Mouse (Mus musculus): ENCODE measurements at regions not wholly inside any gene's neighbourhood (a gene's known extent, or its start where the extent isn't known, plus 50 kb on each side); places are given as distances from the start of the nearest gene placed in this dataset.

GRCm38 (mm10) chr16:77443318-77443717, 158.6 kb downstream of the Gm11146 start:
- WGBS = 84% methylated on average over 5 of the region's 5 CpGs
- H3K27me3 ChIP-seq (ENCODE audit: control insufficient read depth, insufficient read depth, low read length) = no peaks in the 10 kb centered on the region
- H3K4me3 ChIP-seq (ENCODE audit: low read depth, low read length) = no peak overlapping the region
- no peak overlapping the region for H3K27ac ChIP-seq (ENCODE audit: low read length)
- no peaks in the 10 kb centered on the region for H3K36me3 ChIP-seq (ENCODE audit: control insufficient read depth, insufficient read depth, low read length)
- peaks cover 4% of the 10 kb centered on the region; the same call in 1 of the 2 replicates for H3K4me1 ChIP-seq (ENCODE audit: control insufficient read depth, insufficient read depth, low read length)
- no peaks in the 10 kb centered on the region for H3K9me3 ChIP-seq (ENCODE audit: control insufficient read depth, low read depth, low read length)
- no peak overlapping the region for H3K4me2 ChIP-seq (replicated peaks; ENCODE audit: low read depth, low read length)
- no peak overlapping the region for H3K9ac ChIP-seq (replicated peaks; ENCODE audit: low read depth, low read length)
- ATAC-seq (ENCODE audit: insufficient number of reproducible peaks, insufficient read depth, low FRiP score, low read depth) = no peak

- H3K27me3 ChIP-seq (ENCODE audit: control insufficient read depth, insufficient read depth, low read length) = no peaks in the 10 kb centered on the region
- WGBS = 92% methylated on average over 6 of the region's 6 CpGs
- no peaks in the 10 kb centered on the region for H3K36me3 ChIP-seq (ENCODE audit: control insufficient read depth, insufficient read depth, low read length)
- no peak overlapping the region for H3K4me3 ChIP-seq (ENCODE audit: low read depth, low read length)
- H3K9me3 ChIP-seq (ENCODE audit: control insufficient read depth, low read depth, low read length) = no peaks in the 10 kb centered on the region
- no peak overlapping the region for H3K9ac ChIP-seq (replicated peaks; ENCODE audit: low read depth, low read length)
- no peak overlapping the region for H3K27ac ChIP-seq (ENCODE audit: low read length)
- H3K4me1 ChIP-seq (ENCODE audit: control insufficient read depth, insufficient read depth, low read length) = peaks cover 4% of the 10 kb centered on the region; the same call in 1 of the 2 replicates
- no peak overlapping the region for H3K4me2 ChIP-seq (replicated peaks; ENCODE audit: low read depth, low read length)
- ATAC-seq (ENCODE audit: insufficient number of reproducible peaks, insufficient read depth, low FRiP score, low read depth) = no peak
Measured at GRCm38 (mm10) chr16:77442866-77443265, 159.0 kb downstream of the Gm11146 start.

GRCm38 (mm10) chr16:77431345-77431744, 170.5 kb downstream of the Gm11146 start:
- ATAC-seq (ENCODE audit: insufficient number of reproducible peaks, insufficient read depth, low FRiP score, low read depth) = no peak
- Histone ChIP-seq H3K4me2 (replicated peaks; ENCODE audit: low read depth, low read length) (no peak overlapping the region), H3K4me3 (ENCODE audit: low read depth, low read length) (no peak overlapping the region), H3K4me1 (ENCODE audit: control insufficient read depth, insufficient read depth, low read length) (no peaks in the 10 kb centered on the region), H3K9me3 (ENCODE audit: control insufficient read depth, low read depth, low read length) (no peaks in the 10 kb centered on the region), H3K27me3 (ENCODE audit: control insufficient read depth, insufficient read depth, low read length) (no peaks in the 10 kb centered on the region), H3K27ac (ENCODE audit: low read length) (no peak overlapping the region), H3K9ac (replicated peaks; ENCODE audit: low read depth, low read length) (no peak overlapping the region), H3K36me3 (ENCODE audit: control insufficient read depth, insufficient read depth, low read length) (no peaks in the 10 kb centered on the region)
- 77% methylated on average over 4 of the region's 4 CpGs for WGBS

- Histone ChIP-seq H3K9me3 (ENCODE audit: control insufficient read depth, low read depth, low read length) (no peaks in the 10 kb centered on the region), H3K4me2 (replicated peaks; ENCODE audit: low read depth, low read length) (no peak overlapping the region), H3K9ac (replicated peaks; ENCODE audit: low read depth, low read length) (no peak overlapping the region), H3K27ac (ENCODE audit: low read length) (no peak overlapping the region), H3K4me3 (ENCODE audit: low read depth, low read length) (no peak overlapping the region), H3K27me3 (ENCODE audit: control insufficient read depth, insufficient read depth, low read length) (no peaks in the 10 kb centered on the region), H3K36me3 (ENCODE audit: control insufficient read depth, insufficient read depth, low read length) (no peaks in the 10 kb centered on the region), H3K4me1 (ENCODE audit: control insufficient read depth, insufficient read depth, low read length) (peaks cover 10% of the 10 kb centered on the region; the same call in 1 of the 2 replicates)
- ATAC-seq (ENCODE audit: insufficient number of reproducible peaks, insufficient read depth, low FRiP score, low read depth) = no peak
- 82% methylated on average over 12 of the region's 12 CpGs for WGBS
Measured at GRCm38 (mm10) chr16:77422385-77423363, 179.2 kb downstream of the Gm11146 start.

- 0 out of 2 replicates have a peak, but pooled peaks have one; percentile 42 for ATAC-seq (ENCODE audit: insufficient number of reproducible peaks, insufficient read depth, low FRiP score, low read depth)
- no peaks in the 10 kb centered on the region for H3K9me3 ChIP-seq (ENCODE audit: control insufficient read depth, low read depth, low read length)
- H3K27me3 ChIP-seq (ENCODE audit: control insufficient read depth, insufficient read depth, low read length) = no peaks in the 10 kb centered on the region
- peak overlapping the region; percentile 22; the same call in 1 of the 2 replicates for H3K27ac ChIP-seq (ENCODE audit: low read length)
- H3K4me1 ChIP-seq (ENCODE audit: control insufficient read depth, insufficient read depth, low read length) = peaks cover 11% of the 10 kb centered on the region; the same call in 1 of the 2 replicates
- H3K9ac ChIP-seq (replicated peaks; ENCODE audit: low read depth, low read length) = no peak overlapping the region
- H3K4me2 ChIP-seq (replicated peaks; ENCODE audit: low read depth, low read length) = peak overlapping the region; percentile 14; the same call in 1 of the 2 replicates
- no peaks in the 10 kb centered on the region for H3K36me3 ChIP-seq (ENCODE audit: control insufficient read depth, insufficient read depth, low read length)
- no peak overlapping the region for H3K4me3 ChIP-seq (ENCODE audit: low read depth, low read length)
- WGBS = 35% methylated on average over 10 of the region's 10 CpGs
Measured at GRCm38 (mm10) chr16:77421591-77422024, 180.3 kb downstream of the Gm11146 start.

- Histone ChIP-seq H3K4me1 (ENCODE audit: control insufficient read depth, insufficient read depth, low read length) (peaks cover 11% of the 10 kb centered on the region; the same call in 1 of the 2 replicates), H3K27ac (ENCODE audit: low read length) (peak overlapping the region; percentile 22; the same call in 1 of the 2 replicates), H3K36me3 (ENCODE audit: control insufficient read depth, insufficient read depth, low read length) (no peaks in the 10 kb centered on the region), H3K4me2 (replicated peaks; ENCODE audit: low read depth, low read length) (no peak overlapping the region), H3K9ac (replicated peaks; ENCODE audit: low read depth, low read length) (no peak overlapping the region), H3K9me3 (ENCODE audit: control insufficient read depth, low read depth, low read length) (no peaks in the 10 kb centered on the region), H3K27me3 (ENCODE audit: control insufficient read depth, insufficient read depth, low read length) (no peaks in the 10 kb centered on the region), H3K4me3 (ENCODE audit: low read depth, low read length) (no peak overlapping the region)
- no peak for ATAC-seq (ENCODE audit: insufficient number of reproducible peaks, insufficient read depth, low FRiP score, low read depth)
- WGBS = 54% methylated on average over 6 of the region's 6 CpGs
Measured at GRCm38 (mm10) chr16:77421001-77421400, 180.9 kb downstream of the Gm11146 start.

- Histone ChIP-seq H3K27ac (ENCODE audit: low read length) (no peak overlapping the region), H3K4me1 (ENCODE audit: control insufficient read depth, insufficient read depth, low read length) (peaks cover 11% of the 10 kb centered on the region; the same call in 1 of the 2 replicates)
Measured at GRCm38 (mm10) chr16:77420136-77420860, 181.6 kb downstream of the Gm11146 start.

GRCm38 (mm10) chr16:77419116-77419735, 182.7 kb downstream of the Gm11146 start:
- Histone ChIP-seq H3K9me3 (ENCODE audit: control insufficient read depth, low read depth, low read length) (no peaks in the 10 kb centered on the region), H3K9ac (replicated peaks; ENCODE audit: low read depth, low read length) (no peak overlapping the region)
- WGBS = 65% methylated on average over 4 of the region's 4 CpGs

More at GRCm38 (mm10) chr16:77420136-77420860, 181.6 kb downstream of the Gm11146 start:
- H3K9me3 ChIP-seq (ENCODE audit: control insufficient read depth, low read depth, low read length) = no peaks in the 10 kb centered on the region
- ATAC-seq (ENCODE audit: insufficient number of reproducible peaks, insufficient read depth, low FRiP score, low read depth) = no peak
- H3K4me2 ChIP-seq (replicated peaks; ENCODE audit: low read depth, low read length) = no peak overlapping the region
- WGBS = 59% methylated on average over 8 of the region's 8 CpGs
- H3K36me3 ChIP-seq (ENCODE audit: control insufficient read depth, insufficient read depth, low read length) = no peaks in the 10 kb centered on the region
- no peaks in the 10 kb centered on the region for H3K27me3 ChIP-seq (ENCODE audit: control insufficient read depth, insufficient read depth, low read length)
- no peak overlapping the region for H3K9ac ChIP-seq (replicated peaks; ENCODE audit: low read depth, low read length)
- no peak overlapping the region for H3K4me3 ChIP-seq (ENCODE audit: low read depth, low read length)

More at GRCm38 (mm10) chr16:77419116-77419735, 182.7 kb downstream of the Gm11146 start:
- ATAC-seq (ENCODE audit: insufficient number of reproducible peaks, insufficient read depth, low FRiP score, low read depth) = no peak
- Histone ChIP-seq H3K27me3 (ENCODE audit: control insufficient read depth, insufficient read depth, low read length) (no peaks in the 10 kb centered on the region), H3K4me2 (replicated peaks; ENCODE audit: low read depth, low read length) (no peak overlapping the region), H3K36me3 (ENCODE audit: control insufficient read depth, insufficient read depth, low read length) (no peaks in the 10 kb centered on the region), H3K27ac (ENCODE audit: low read length) (no peak overlapping the region), H3K4me3 (ENCODE audit: low read depth, low read length) (no peak overlapping the region), H3K4me1 (ENCODE audit: control insufficient read depth, insufficient read depth, low read length) (peaks cover 11% of the 10 kb centered on the region; the same call in 1 of the 2 replicates)
